Mouse (Mus musculus) midbrain, embryonic 14.5 days (tissue): ENCODE measurements around the gene Zcchc24. TPM values are rescaled to one million over a fixed set of nuclear protein-coding genes. Genes with fewer than 3 reads are reported as not detected.

Experiments used
- ATAC-seq: fragments of 200-750 bp; cut with Nextera tagmentation; 2 replicates; pipeline ENCODE4 v1.8.0; 2017; ENCODE audit warnings: moderate number of reproducible peaks, moderate library complexity; ENCODE audit not compliant: low FRiP score, low TSS enrichment
- DNase-seq: peaks from one replicate; pipeline ENCODE4 v3.0.0-alpha.2; 2015
- H3K27ac ChIP-seq: fragments of 300-500 bp; sonication (generic); replicated peaks from 2 replicates; pipeline ENCODE4 v1.5.1; 2014; ENCODE audit warnings: mild to moderate bottlenecking, low read depth, low read length, moderate library complexity
- H3K27me3 ChIP-seq: fragments of 300-500 bp; sonication (generic); 2 replicates; pipeline ENCODE4 v1.6.1; 2014; ENCODE audit warnings: low read length, control low read depth, mixed read lengths; ENCODE audit not compliant: control insufficient read depth, insufficient read depth
- H3K36me3 ChIP-seq: fragments of 300-500 bp; sonication (generic); 2 replicates; pipeline ENCODE4 v1.6.1; 2014; ENCODE audit warnings: low read length, control low read depth; ENCODE audit not compliant: control insufficient read depth, insufficient read depth
- H3K4me1 ChIP-seq: fragments of 300-500 bp; sonication (generic); 2 replicates; pipeline ENCODE4 v1.6.1; 2014; ENCODE audit warnings: mild to moderate bottlenecking, antibody characterized with exemption, low read length, control low read depth; ENCODE audit not compliant: control insufficient read depth, insufficient read depth
- H3K4me2 ChIP-seq: fragments of 300-500 bp; sonication (generic); 2 replicates; pipeline ENCODE4 v1.6.1; 2014; ENCODE audit warnings: mild to moderate bottlenecking, low read length, moderate library complexity
- H3K4me3 ChIP-seq: fragments of 300-500 bp; sonication (generic); replicated peaks from 2 replicates; pipeline ENCODE4 v1.5.1; 2014; ENCODE audit warnings: low read depth, low read length
- H3K9ac ChIP-seq: fragments of 300-500 bp; sonication (generic); replicated peaks from 2 replicates; pipeline ENCODE4 v1.6.1; 2014; ENCODE audit warnings: mild to moderate bottlenecking, low read length, moderate library complexity
- H3K9me3 ChIP-seq: fragments of 300-500 bp; sonication (generic); 2 replicates; pipeline ENCODE4 v1.6.1; 2016; ENCODE audit warnings: low read length, control low read depth, mixed read lengths; ENCODE audit not compliant: control insufficient read depth
- WGBS: fragments of 180-500 bp; shearing (Covaris S2); extraction: QIAGEN DNeasy Blood & Tissue Kit; methylation state at CpG from one replicate; pipeline ENCODE4 v1.1.7; 2014; 5-methylcytosine and 5-hydroxymethylcytosine counted together
- polyA plus RNA-seq: library from polyadenylated mRNA; unstranded; fragments of >200 nt; fragmentation: Nextera tagmentation; extraction: Ambion mirVana; gene quantifications from 2 replicates; pipeline ENCODE4 v1.2.1, GENCODE M21; 2014

Gene Zcchc24
- polyA plus RNA-seq, 1 experiment from 2014 or later, result 13.6 TPM

GRCm38 (mm10) chr14:25787387-25787910 lies 18.6 kb upstream of the Zcchc24 start:
- ATAC-seq (no peak), DNase-seq (no peak)
- no peaks in the 10 kb centered on the region for H3K27me3 ChIP-seq
- WGBS, result 83% methylated on average over 12 of the region's 12 CpGs
- no peak overlapping the region for H3K9ac ChIP-seq
- H3K9me3 ChIP-seq, result no peaks in the 10 kb centered on the region
- no peak overlapping the region for H3K27ac ChIP-seq
- no peaks in the 10 kb centered on the region for H3K4me1 ChIP-seq
- no peaks in the 10 kb centered on the region for H3K36me3 ChIP-seq
- H3K4me2 ChIP-seq, result no peak overlapping the region
- H3K4me3 ChIP-seq, result no peak overlapping the region

GRCm38 (mm10) chr14:25786959-25787358 lies 18.1 kb upstream of the Zcchc24 start:
- H3K36me3 ChIP-seq, result no peaks in the 10 kb centered on the region
- H3K4me3 ChIP-seq, result no peak overlapping the region
- DNase-seq (no peak), ATAC-seq (no peak)
- no peaks in the 10 kb centered on the region for H3K9me3 ChIP-seq
- H3K4me2 ChIP-seq, result no peak overlapping the region
- no peaks in the 10 kb centered on the region for H3K4me1 ChIP-seq
- WGBS, result 68% methylated on average over 5 of the region's 5 CpGs
- no peak overlapping the region for H3K9ac ChIP-seq
- no peak overlapping the region for H3K27ac ChIP-seq
- no peaks in the 10 kb centered on the region for H3K27me3 ChIP-seq

- H3K27me3 ChIP-seq, result no peaks in the 10 kb centered on the region
- WGBS, result 90% methylated on average over 4 of the region's 4 CpGs
Observed at GRCm38 (mm10) chr14:25785210-25785609, 16.4 kb upstream of the Zcchc24 start.

GRCm38 (mm10) chr14:25783220-25783619 lies 14.4 kb upstream of the Zcchc24 start:
- no peak overlapping the region for H3K4me3 ChIP-seq
- H3K4me2 ChIP-seq, result no peak overlapping the region
- no peak overlapping the region for H3K9ac ChIP-seq
- H3K4me1 ChIP-seq, result no peaks in the 10 kb centered on the region
- H3K36me3 ChIP-seq, result no peaks in the 10 kb centered on the region
- no peaks in the 10 kb centered on the region for H3K27me3 ChIP-seq
- no peak for ATAC-seq
- DNase-seq, result no peak
- H3K27ac ChIP-seq, result no peak overlapping the region
- no peaks in the 10 kb centered on the region for H3K9me3 ChIP-seq
- 67% methylated on average over 7 of the region's 7 CpGs for WGBS

More at GRCm38 (mm10) chr14:25785210-25785609, 16.4 kb upstream of the Zcchc24 start:
- DNase-seq (no peak), ATAC-seq (no peak)
- H3K9ac ChIP-seq, result no peak overlapping the region
- no peaks in the 10 kb centered on the region for H3K36me3 ChIP-seq
- no peak overlapping the region for H3K4me2 ChIP-seq
- H3K27ac ChIP-seq, result no peak overlapping the region
- H3K9me3 ChIP-seq, result no peaks in the 10 kb centered on the region
- H3K4me3 ChIP-seq, result no peak overlapping the region
- H3K4me1 ChIP-seq, result no peaks in the 10 kb centered on the region

GRCm38 (mm10) chr14:25780601-25781000 lies 11.8 kb upstream of the Zcchc24 start:
- H3K4me3 ChIP-seq, result no peak overlapping the region

GRCm38 (mm10) chr14:25776294-25776693 lies 7.5 kb upstream of the Zcchc24 start:
- WGBS, result 79% methylated on average over 6 of the region's 6 CpGs
- no peaks in the 10 kb centered on the region for H3K9me3 ChIP-seq
- H3K4me2 ChIP-seq, result no peak overlapping the region

More at GRCm38 (mm10) chr14:25780601-25781000, 11.8 kb upstream of the Zcchc24 start:
- H3K4me1 ChIP-seq, result no peaks in the 10 kb centered on the region
- no peak overlapping the region for H3K4me2 ChIP-seq
- DNase-seq (no peak), ATAC-seq (no peak)
- no peaks in the 10 kb centered on the region for H3K36me3 ChIP-seq
- no peak overlapping the region for H3K27ac ChIP-seq
- no peak overlapping the region for H3K9ac ChIP-seq
- no peaks in the 10 kb centered on the region for H3K9me3 ChIP-seq
- WGBS, result 56% methylated on average over 11 of the region's 11 CpGs
- H3K27me3 ChIP-seq, result no peaks in the 10 kb centered on the region

GRCm38 (mm10) chr14:25774100-25774499 lies 5.3 kb upstream of the Zcchc24 start:
- Histone ChIP-seq H3K4me1 (peaks cover 3% of the 10 kb centered on the region; the same call in 1 of the 2 replicates), H3K36me3 (no peaks in the 10 kb centered on the region), H3K27ac (no peak overlapping the region), H3K9ac (no peak overlapping the region), H3K27me3 (no peaks in the 10 kb centered on the region), H3K4me2 (no peak overlapping the region), H3K4me3 (no peak overlapping the region), H3K9me3 (no peaks in the 10 kb centered on the region)
- WGBS, result 53% methylated on average over 5 of the region's 5 CpGs
- ATAC-seq (no peak), DNase-seq (no peak)

More at GRCm38 (mm10) chr14:25776294-25776693, 7.5 kb upstream of the Zcchc24 start:
- Histone ChIP-seq H3K4me3 (no peak overlapping the region), H3K36me3 (no peaks in the 10 kb centered on the region), H3K27ac (no peak overlapping the region), H3K4me1 (no peaks in the 10 kb centered on the region), H3K9ac (no peak overlapping the region), H3K27me3 (no peaks in the 10 kb centered on the region)
- no peak for DNase-seq
- no peak for ATAC-seq

GRCm38 (mm10) chr14:25773039-25773438 lies 4.2 kb upstream of the Zcchc24 start:
- H3K27ac ChIP-seq, result no peak overlapping the region
- H3K27me3 ChIP-seq, result no peaks in the 10 kb centered on the region
- H3K4me3 ChIP-seq, result no peak overlapping the region
- WGBS, result 76% methylated on average over 4 of the region's 4 CpGs
- no peak for ATAC-seq
- H3K4me1 ChIP-seq, result peaks cover 8% of the 10 kb centered on the region; the same call in 1 of the 2 replicates
- H3K4me2 ChIP-seq, result no peak overlapping the region
- no peak for DNase-seq
- no peak overlapping the region for H3K9ac ChIP-seq
- H3K36me3 ChIP-seq, result no peaks in the 10 kb centered on the region
- no peaks in the 10 kb centered on the region for H3K9me3 ChIP-seq

- Histone ChIP-seq H3K36me3 (no peaks in the 10 kb centered on the region), H3K4me2 (peak overlapping the region; percentile 98), H3K4me3 (no peak overlapping the region), H3K27me3 (no peaks in the 10 kb centered on the region), H3K4me1 (peaks cover 22% of the 10 kb centered on the region), H3K27ac (no peak overlapping the region), H3K9ac (no peak overlapping the region), H3K9me3 (no peaks in the 10 kb centered on the region)
- DNase-seq, result peak; percentile 62
- no peak for ATAC-seq
- 23% methylated on average over 8 of the region's 8 CpGs for WGBS
Observed at GRCm38 (mm10) chr14:25769626-25770306, 927 bp upstream of the Zcchc24 start.
